Mouse (Mus musculus): ENCODE measurements at regions not wholly inside any gene's neighbourhood (a gene's known extent, or its start where the extent isn't known, plus 50 kb on each side); places are given as distances from the start of the nearest gene placed in this dataset.

DNA sequence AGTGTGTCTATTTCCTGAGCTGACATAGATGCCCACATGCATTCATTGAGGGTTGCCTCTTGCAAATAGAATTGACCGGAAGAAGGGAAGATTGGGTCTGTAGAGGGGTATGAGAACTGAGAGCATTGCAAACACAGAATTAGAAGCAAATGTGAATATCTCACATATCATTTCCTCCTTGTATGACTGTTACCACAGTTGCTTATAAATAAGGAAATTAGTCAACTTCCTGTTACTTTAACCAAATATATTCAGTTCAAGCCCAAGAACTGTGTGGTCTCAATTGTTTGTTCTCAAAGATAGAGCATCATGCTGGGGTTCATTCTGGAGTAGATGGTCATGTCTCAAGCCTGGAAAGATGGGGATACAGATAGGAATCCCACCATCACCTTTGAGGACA, 535.6 kb downstream of the Gja1 start:
- TF ChIP-seq ZNF384 (IDR thresholded peaks at IDR 0.05; ENCODE audit: low read depth, low read length) (no peak), ZC3H11A (IDR thresholded peaks at IDR 0.05; ENCODE audit: borderline replicate concordance, low read depth, low read length) (no peak), HCFC1 (IDR thresholded peaks at IDR 0.05; ENCODE audit: borderline replicate concordance, insufficient read depth, low read length) (no peak)
